Mouse (Mus musculus) midbrain, embryonic 10.5 days (tissue): ENCODE measurements around the gene Plk5. TPM values are rescaled to one million over a fixed set of nuclear protein-coding genes. Genes with fewer than 3 reads are reported as not detected.

Experiments used
- DNase-seq: peaks from one replicate; pipeline ENCODE4 v3.0.0-alpha.2; 2017; ENCODE audit warnings: low spot score
- H3K27ac ChIP-seq: fragments of 300-500 bp; sonication (generic); replicated peaks from 2 replicates; pipeline ENCODE4 v1.5.1; 2016; ENCODE audit warnings: mild to moderate bottlenecking
- H3K27me3 ChIP-seq: fragments of 300-500 bp; sonication (generic); 2 replicates; pipeline ENCODE4 v1.6.1; 2016; ENCODE audit warnings: low read depth, mild to moderate bottlenecking; ENCODE audit not compliant: poor library complexity, severe bottlenecking
- H3K36me3 ChIP-seq: fragments of 300-500 bp; sonication (generic); 2 replicates; pipeline ENCODE4 v1.6.1; 2016; ENCODE audit warnings: mild to moderate bottlenecking, moderate library complexity
- H3K4me1 ChIP-seq: fragments of 300-500 bp; sonication (generic); 2 replicates; pipeline ENCODE4 v1.6.1; 2016
- H3K4me3 ChIP-seq: fragments of 300-500 bp; sonication (generic); 2 replicates; pipeline ENCODE4 v1.5.1; 2016; ENCODE audit warnings: mild to moderate bottlenecking, moderate library complexity
- H3K9me3 ChIP-seq: fragments of 300-500 bp; sonication (generic); replicated peaks from 2 replicates; pipeline ENCODE4 v1.6.1; 2016; ENCODE audit warnings: mild to moderate bottlenecking
- WGBS: fragments of 180-500 bp; shearing (Covaris S2); methylation state at CpG from one replicate; pipeline ENCODE4 v1.1.7; 2016; 5-methylcytosine and 5-hydroxymethylcytosine counted together
- polyA plus RNA-seq: library from polyadenylated mRNA; unstranded; fragments of >200 nt; fragmentation: Nextera tagmentation; extraction: Ambion mirVana; gene quantifications from 2 replicates; pipeline ENCODE4 v1.2.1, GENCODE M21; 2016

Gene Plk5
- polyA plus RNA-seq, 1 experiment from 2014 or later = 0.12 TPM

- Histone ChIP-seq H3K36me3 (peaks cover 16% of the 10 kb centered on the region), H3K4me1 (peaks cover 57% of the 10 kb centered on the region), H3K27me3 (peaks cover 51% of the 10 kb centered on the region), H3K27ac (peak overlapping the region; percentile 83), H3K4me3 (peak overlapping the region; percentile 68), H3K9me3 (no peaks in the 10 kb centered on the region)
- 7% methylated on average over 28 of the region's 28 CpGs for WGBS
- DNase-seq = no peak
Measured at GRCm38 (mm10) chr10:80322811-80323211, 33.4 kb upstream of the Plk5 start.

- peaks cover 57% of the 10 kb centered on the region for H3K4me1 ChIP-seq
- H3K9me3 ChIP-seq = no peaks in the 10 kb centered on the region
- WGBS = 2% methylated on average over 46 of the region's 46 CpGs
- H3K4me3 ChIP-seq = peak overlapping the region; percentile 68
- peak overlapping the region; percentile 83 for H3K27ac ChIP-seq
- peaks cover 9% of the 10 kb centered on the region for H3K36me3 ChIP-seq
- H3K27me3 ChIP-seq = peaks cover 55% of the 10 kb centered on the region
- DNase-seq = peak; percentile 56
Measured at GRCm38 (mm10) chr10:80323261-80324119, 32.8 kb upstream of the Plk5 start.

GRCm38 (mm10) chr10:80324120-80325037 is 31.9 kb upstream of the Plk5 start:
- DNase-seq = no peak
- Histone ChIP-seq H3K36me3 (0 out of 2 replicates have a peak, but pooled peaks cover under 1% of the 10 kb centered on the region), H3K27me3 (peaks cover 55% of the 10 kb centered on the region), H3K4me1 (peaks cover 56% of the 10 kb centered on the region), H3K27ac (no peak overlapping the region), H3K4me3 (peak overlapping the region; percentile 68), H3K9me3 (no peaks in the 10 kb centered on the region)
- 79% methylated on average over 17 of the region's 17 CpGs for WGBS

- H3K36me3 ChIP-seq = no peaks in the 10 kb centered on the region
- WGBS = 84% methylated on average over 21 of the region's 21 CpGs
- peak overlapping the region; percentile 20 for H3K4me3 ChIP-seq
- DNase-seq = no peak
- peaks cover 55% of the 10 kb centered on the region for H3K27me3 ChIP-seq
- H3K4me1 ChIP-seq = peaks cover 56% of the 10 kb centered on the region
- no peaks in the 10 kb centered on the region for H3K9me3 ChIP-seq
- no peak overlapping the region for H3K27ac ChIP-seq
Measured at GRCm38 (mm10) chr10:80325045-80325444, 31.2 kb upstream of the Plk5 start.

- peak within 1 kb of the TSS; percentile 77 for H3K27ac ChIP-seq
- no peaks in the 10 kb centered on the region for H3K9me3 ChIP-seq
- H3K27me3 ChIP-seq = peaks cover 67% of the 10 kb centered on the region
- DNase-seq = peak; percentile 98
- WGBS = 4% methylated on average over 36 of the region's 36 CpGs
- no peaks in the 10 kb centered on the region for H3K36me3 ChIP-seq
- peak within 1 kb of the TSS; percentile 62 for H3K4me3 ChIP-seq
- H3K4me1 ChIP-seq = peaks cover 50% of the 10 kb centered on the region
Measured at GRCm38 (mm10) chr10:80329273-80330081, 26.8 kb upstream of the Plk5 start, which contains the start of the genes Pcsk4 and Reep6. TSS of gene Pcsk4 (minus strand) at chr10:80329498. TSS of gene Reep6 (plus strand) at chr10:80329953.

- no peak for DNase-seq
- H3K9me3 ChIP-seq = no peaks in the 10 kb centered on the region
- peak overlapping the region; percentile 77 for H3K27ac ChIP-seq
- H3K36me3 ChIP-seq = no peaks in the 10 kb centered on the region
- peaks cover 45% of the 10 kb centered on the region for H3K4me1 ChIP-seq
- peak overlapping the region; percentile 62 for H3K4me3 ChIP-seq
- peaks cover 67% of the 10 kb centered on the region for H3K27me3 ChIP-seq
- 2% methylated on average over 33 of the region's 41 CpGs for WGBS
Measured at GRCm38 (mm10) chr10:80330084-80330483, 26.2 kb upstream of the Plk5 start.

- H3K4me1 ChIP-seq = peaks cover 40% of the 10 kb centered on the region
- 87% methylated on average over 2 of the region's 2 CpGs for WGBS
- peaks cover 5% of the 10 kb centered on the region for H3K36me3 ChIP-seq
- peaks cover 67% of the 10 kb centered on the region for H3K27me3 ChIP-seq
- H3K9me3 ChIP-seq = no peaks in the 10 kb centered on the region
- no peak overlapping the region; the same call in 1 of the 2 replicates for H3K27ac ChIP-seq
- H3K4me3 ChIP-seq = peak overlapping the region; percentile 62
- DNase-seq = no peak
Measured at GRCm38 (mm10) chr10:80330888-80331287, 25.4 kb upstream of the Plk5 start.

- Histone ChIP-seq H3K27me3 (peaks cover 67% of the 10 kb centered on the region), H3K4me3 (no peak overlapping the region), H3K4me1 (peaks cover 40% of the 10 kb centered on the region), H3K27ac (peak overlapping the region; percentile 49; the same call in 1 of the 2 replicates), H3K36me3 (peaks cover 7% of the 10 kb centered on the region), H3K9me3 (no peaks in the 10 kb centered on the region)
- 69% methylated on average over 10 of the region's 10 CpGs for WGBS
- no peak for DNase-seq
Measured at GRCm38 (mm10) chr10:80331636-80332524, 24.4 kb upstream of the Plk5 start.

- Histone ChIP-seq H3K27me3 (peaks cover 64% of the 10 kb centered on the region), H3K27ac (0 out of 2 replicates have a peak overlapping the region, but pooled peaks have one; percentile 49), H3K36me3 (peaks cover 7% of the 10 kb centered on the region), H3K4me3 (no peak overlapping the region), H3K9me3 (no peaks in the 10 kb centered on the region), H3K4me1 (peaks cover 40% of the 10 kb centered on the region)
- 81% methylated on average over 5 of the region's 5 CpGs for WGBS
- DNase-seq = no peak
Measured at GRCm38 (mm10) chr10:80332525-80332989, 23.7 kb upstream of the Plk5 start.

- DNase-seq = no peak
- peaks cover 74% of the 10 kb centered on the region for H3K27me3 ChIP-seq
- WGBS = 93% methylated on average over 12 of the region's 12 CpGs
- H3K4me1 ChIP-seq = peaks cover 26% of the 10 kb centered on the region
- H3K4me3 ChIP-seq = no peak overlapping the region
- H3K27ac ChIP-seq = no peak overlapping the region
- no peaks in the 10 kb centered on the region for H3K9me3 ChIP-seq
- H3K36me3 ChIP-seq = peaks cover 7% of the 10 kb centered on the region
Measured at GRCm38 (mm10) chr10:80336263-80336662, 20.0 kb upstream of the Plk5 start.
